Mouse (Mus musculus) embryonic facial prominence, embryonic 11.5 days (tissue): ENCODE measurements at regions not wholly inside any gene's neighbourhood (a gene's known extent, or its start where the extent isn't known, plus 50 kb on each side); places are given as distances from the start of the nearest gene placed in this dataset.

Source experiments
- ATAC-seq: fragments of 200-750 bp; cut with Nextera tagmentation; replicated peaks from 2 replicates; pipeline ENCODE4 v1.8.0; 2017; ENCODE audit warnings: low read depth; ENCODE audit not compliant: insufficient number of reproducible peaks, low FRiP score, low TSS enrichment
- DNase-seq: peaks from one replicate; pipeline ENCODE4 v3.0.0-alpha.2; 2015; ENCODE audit warnings: low spot score
- H3K27ac ChIP-seq: fragments of 300-500 bp; sonication (generic); replicated peaks from 2 replicates; pipeline ENCODE4 v1.5.1; 2014; ENCODE audit warnings: mild to moderate bottlenecking, low read depth, low read length, control low read depth
- H3K27me3 ChIP-seq: fragments of 300-500 bp; sonication (generic); 2 replicates; pipeline ENCODE4 v1.6.1; 2014; ENCODE audit warnings: mild to moderate bottlenecking, low read length, moderate library complexity, mixed read lengths; ENCODE audit not compliant: control insufficient read depth, insufficient read depth
- H3K36me3 ChIP-seq: fragments of 300-500 bp; sonication (generic); replicated peaks from 2 replicates; pipeline ENCODE4 v1.6.1; 2014; ENCODE audit warnings: low read depth, mild to moderate bottlenecking, low read length, moderate library complexity, mixed read lengths; ENCODE audit not compliant: control insufficient read depth, insufficient read depth
- H3K4me1 ChIP-seq: fragments of 300-500 bp; sonication (generic); 2 replicates; pipeline ENCODE4 v1.6.1; 2014; ENCODE audit warnings: low read length, mixed read lengths; ENCODE audit not compliant: control insufficient read depth, insufficient read depth
- H3K4me2 ChIP-seq: fragments of 300-500 bp; sonication (generic); 2 replicates; pipeline ENCODE4 v1.6.1; 2014; ENCODE audit warnings: low read depth, mild to moderate bottlenecking, control low read depth, low read length, moderate library complexity
- H3K4me3 ChIP-seq: fragments of 300-500 bp; sonication (generic); 2 replicates; pipeline ENCODE4 v1.5.1; 2014; ENCODE audit warnings: low read depth, low read length, control low read depth
- H3K9ac ChIP-seq: fragments of 300-500 bp; sonication (generic); replicated peaks from 2 replicates; pipeline ENCODE4 v1.6.1; 2014; ENCODE audit warnings: mild to moderate bottlenecking, control low read depth, low read length
- H3K9me3 ChIP-seq: fragments of 300-500 bp; sonication (generic); replicated peaks from 2 replicates; pipeline ENCODE4 v1.6.1; 2016; ENCODE audit warnings: mild to moderate bottlenecking, low read length, inconsistent platforms, mixed read lengths; ENCODE audit not compliant: control insufficient read depth
- WGBS: fragments of 180-500 bp; shearing (Covaris S2); extraction: QIAGEN DNeasy Blood & Tissue Kit; methylation state at CpG from one replicate; pipeline ENCODE4 v1.1.7; 2014; 5-methylcytosine and 5-hydroxymethylcytosine counted together

DNA sequence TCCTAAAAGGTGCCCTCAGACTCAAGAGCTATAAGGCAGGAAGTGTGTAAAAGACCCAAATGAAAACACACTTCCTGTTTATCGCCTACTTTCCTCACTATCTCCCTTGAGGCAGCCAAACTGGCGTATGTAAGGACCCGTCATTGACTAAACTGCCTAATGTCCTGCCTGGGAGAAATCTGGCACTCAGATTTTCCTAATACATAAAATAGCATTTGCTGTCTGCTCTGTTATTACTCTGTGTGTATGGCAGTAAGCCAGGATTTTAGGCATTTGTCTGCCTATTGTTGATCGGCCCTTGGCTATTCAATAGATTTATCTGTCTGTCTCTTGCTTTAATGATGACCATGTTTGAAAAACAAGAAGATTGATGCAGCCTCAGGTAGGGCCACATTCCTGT lies 857.8 kb downstream of the Kcna4 start:
- Histone ChIP-seq H3K9me3 (no peaks in the 10 kb centered on the region), H3K27ac (no peak overlapping the region), H3K36me3 (no peaks in the 10 kb centered on the region), H3K4me1 (no peaks in the 10 kb centered on the region), H3K4me3 (no peak overlapping the region), H3K4me2 (no peak overlapping the region), H3K27me3 (no peaks in the 10 kb centered on the region), H3K9ac (no peak overlapping the region)
- ATAC-seq (no peak), DNase-seq (no peak)
- 53% methylated on average over 4 of the region's 4 CpGs for WGBS

DNA sequence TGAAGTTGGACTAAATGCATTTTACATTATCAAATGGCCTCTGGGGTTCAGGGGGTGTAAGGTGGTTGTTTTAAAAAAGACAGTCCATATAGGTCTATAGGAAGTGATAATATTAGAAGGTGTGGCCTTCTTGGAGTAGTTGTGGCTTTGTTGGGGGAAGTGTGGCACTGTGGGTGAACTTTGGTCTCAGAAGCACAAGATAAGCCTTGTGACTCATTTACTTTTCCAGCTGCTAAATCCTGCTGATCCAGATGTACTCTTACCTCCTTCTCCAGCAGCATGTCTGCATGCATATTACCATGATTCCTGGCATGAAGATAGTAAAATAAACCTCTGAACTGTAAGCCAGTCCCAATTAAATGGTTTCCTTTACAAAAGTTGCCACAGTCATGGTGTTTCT lies 865.8 kb downstream of the Kcna4 start:
- no peak for ATAC-seq
- H3K4me1 ChIP-seq: no peaks in the 10 kb centered on the region
- no peak overlapping the region for H3K4me3 ChIP-seq
- no peaks in the 10 kb centered on the region for H3K27me3 ChIP-seq
- H3K36me3 ChIP-seq: no peaks in the 10 kb centered on the region
- no peak overlapping the region for H3K9ac ChIP-seq
- H3K4me2 ChIP-seq: no peak overlapping the region
- H3K27ac ChIP-seq: no peak overlapping the region
- DNase-seq: no peak
- H3K9me3 ChIP-seq: no peaks in the 10 kb centered on the region

DNA sequence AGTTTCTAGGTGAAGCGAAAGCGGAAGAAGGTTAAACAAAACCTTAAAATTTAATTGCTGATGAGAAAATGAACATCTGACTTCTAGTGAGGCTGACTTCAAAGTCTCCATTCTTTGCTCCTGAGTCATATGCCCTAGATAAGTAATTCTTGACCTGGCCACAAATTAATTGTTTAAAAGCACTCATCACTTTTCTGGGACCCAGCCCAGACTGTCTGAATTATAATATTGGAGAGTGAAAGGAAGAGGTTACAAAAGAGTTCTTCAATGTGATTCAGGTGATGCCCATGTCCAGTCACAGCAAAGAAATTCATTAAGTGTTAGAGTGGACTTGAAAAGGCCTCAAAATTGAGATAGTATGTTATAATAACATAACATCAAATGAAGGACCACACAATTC lies 867.3 kb downstream of the Kcna4 start:
- H3K9ac ChIP-seq: no peak overlapping the region
- H3K36me3 ChIP-seq: no peaks in the 10 kb centered on the region
- DNase-seq: no peak
- H3K27ac ChIP-seq: no peak overlapping the region
- no peaks in the 10 kb centered on the region for H3K9me3 ChIP-seq
- H3K4me2 ChIP-seq: no peak overlapping the region
- H3K27me3 ChIP-seq: no peaks in the 10 kb centered on the region
- no peak overlapping the region for H3K4me3 ChIP-seq
- WGBS: 95% methylated on average over 2 of the region's 2 CpGs
- H3K4me1 ChIP-seq: no peaks in the 10 kb centered on the region
- ATAC-seq: no peak

DNA sequence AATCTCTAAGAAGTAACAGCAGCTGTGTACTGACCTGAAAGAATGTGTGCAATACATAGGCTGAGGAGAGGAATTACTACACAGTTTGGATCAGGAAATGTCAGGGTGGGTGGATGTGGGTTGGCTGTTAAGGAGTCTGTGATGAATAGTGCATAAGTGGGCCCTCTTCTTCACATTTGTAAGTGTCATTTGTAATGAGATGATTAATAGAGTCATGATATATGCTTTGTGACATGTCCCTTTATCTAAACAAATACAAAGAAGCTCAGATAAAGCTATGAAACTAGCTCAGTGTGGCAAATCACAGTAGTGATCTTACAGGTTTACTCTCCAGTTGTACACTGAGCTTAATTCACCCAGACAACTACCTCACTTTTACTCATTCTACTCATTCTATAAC lies 867.9 kb downstream of the Kcna4 start:
- Histone ChIP-seq H3K27me3 (no peaks in the 10 kb centered on the region), H3K4me1 (no peaks in the 10 kb centered on the region), H3K9ac (no peak overlapping the region), H3K27ac (no peak overlapping the region), H3K4me2 (no peak overlapping the region), H3K4me3 (no peak overlapping the region), H3K36me3 (no peaks in the 10 kb centered on the region), H3K9me3 (no peaks in the 10 kb centered on the region)
- ATAC-seq: no peak
- no peak for DNase-seq

DNA sequence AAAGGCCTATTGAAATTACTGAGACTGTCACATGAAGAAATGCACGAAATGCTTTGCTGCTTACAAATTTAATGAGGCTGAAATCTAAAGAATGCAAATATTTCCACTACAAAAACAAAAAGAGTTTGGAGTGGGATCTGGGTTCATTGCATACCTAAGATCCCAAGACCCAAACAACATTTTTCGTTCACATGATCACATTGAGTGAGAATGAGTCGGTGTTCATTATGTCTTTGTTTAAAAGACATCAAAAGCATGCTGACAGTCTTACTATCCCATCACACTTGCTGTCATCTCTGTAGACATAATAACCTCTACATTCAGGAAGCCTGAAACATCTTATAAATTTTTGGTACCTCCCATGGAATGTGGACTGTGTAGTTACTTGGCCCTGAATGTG lies 870.4 kb downstream of the Kcna4 start:
- Histone ChIP-seq H3K4me1 (no peaks in the 10 kb centered on the region), H3K4me2 (no peak overlapping the region), H3K9me3 (no peaks in the 10 kb centered on the region), H3K36me3 (no peaks in the 10 kb centered on the region), H3K27ac (no peak overlapping the region), H3K4me3 (no peak overlapping the region), H3K9ac (no peak overlapping the region), H3K27me3 (no peaks in the 10 kb centered on the region)
- DNase-seq (no peak), ATAC-seq (no peak)
- WGBS: 76% methylated on average over 3 of the region's 3 CpGs

DNA sequence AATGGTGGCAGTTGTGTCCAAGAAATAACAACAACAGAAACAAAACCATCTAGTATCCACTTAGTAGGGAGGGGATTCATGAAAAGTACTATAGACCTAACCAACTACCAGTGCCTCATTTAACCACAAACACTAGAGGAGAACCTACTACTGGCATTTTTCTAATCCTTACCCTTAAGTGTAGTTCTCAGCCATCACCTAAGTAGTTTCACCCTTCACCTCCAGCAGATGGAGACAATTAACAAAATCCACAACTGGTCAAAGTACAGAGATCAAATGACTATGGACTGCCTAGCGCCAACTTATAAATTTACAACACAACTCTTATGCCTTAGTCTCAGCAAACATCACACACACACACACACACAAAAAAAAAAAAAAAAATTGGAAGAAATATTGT lies 874.6 kb downstream of the Kcna4 start:
- H3K9ac ChIP-seq: no peak overlapping the region
- no peak overlapping the region for H3K4me3 ChIP-seq
- H3K4me2 ChIP-seq: no peak overlapping the region
- H3K9me3 ChIP-seq: no peaks in the 10 kb centered on the region
- no peaks in the 10 kb centered on the region for H3K36me3 ChIP-seq
- H3K27me3 ChIP-seq: no peaks in the 10 kb centered on the region
- DNase-seq (peak; percentile 39), ATAC-seq (no peak)
- H3K4me1 ChIP-seq: no peaks in the 10 kb centered on the region
- no peak overlapping the region for H3K27ac ChIP-seq
- WGBS: 35% methylated on average over 1 of the region's 1 CpGs
